Comparison of ENCODE assay signal across 27 mouse cellular contexts in genomic region chr3:131891941-131892340, GRCm38 (mm10).
DNase-seq lines count a peak whose midpoint lies in the region; ATAC-seq and TF ChIP-seq lines count a peak whose summit lies in the region.
"Had no signal": no experiment of that assay in that cellular context is flagged by ENCODE, and none has a peak within 500 bp of the region (broad histone marks: within the 10 kb centered on the region; RNA-seq: fewer than 3 reads in every experiment).

No protein-coding gene starts in this region.

- no peak overlapping the region for H3K27ac ChIP-seq in liver, postnatal 0 days (ENCODE audit: low read depth)
- no peak overlapping the region for H3K27ac ChIP-seq in kidney, embryonic 15.5 days
- H3K27ac ChIP-seq: embryonic facial prominence, embryonic 10.5 days; embryonic facial prominence, embryonic 13.5 days; forebrain, embryonic 12.5 days; forebrain, embryonic 15.5 days; heart, embryonic 15.5 days; hindbrain, embryonic 10.5 days; hindbrain, embryonic 13.5 days had no signal

- H3K9me3 ChIP-seq in liver, postnatal 0 days (ENCODE audit: low read length), result no peaks in the 10 kb centered on the region
- no peaks in the 10 kb centered on the region for H3K9me3 ChIP-seq in kidney, embryonic 15.5 days (replicated peaks)
- H3K9me3 ChIP-seq: embryonic facial prominence, embryonic 10.5 days; embryonic facial prominence, embryonic 13.5 days; forebrain, embryonic 12.5 days; forebrain, embryonic 15.5 days; heart, embryonic 12.5 days; heart, embryonic 15.5 days; hindbrain, embryonic 10.5 days; hindbrain, embryonic 13.5 days had no signal

- DNase-seq in liver, postnatal 0 days, result no peak
- DNase-seq in liver, result no peak
- no peak for DNase-seq in urinary bladder, postnatal 36 days (ENCODE audit: low spot score in 2 of 2)
- DNase-seq: adrenal gland, adult 8-10 months; adrenal gland, postnatal 25 days; cerebellum, adult 11-12 months; cerebellum, adult 8-10 months; cerebellum, postnatal 10 days; cerebellum, postnatal 36 days; embryo, embryonic 11 days; gastrocnemius, postnatal 25 days; heart, postnatal 10 days; heart, postnatal 36 days had no signal

- peak; percentile 63 for ATAC-seq in liver, postnatal 0 days
- peak; percentile 55 for ATAC-seq in granulocyte monocyte progenitor cell, adult 5-6 weeks (replicated peaks; ENCODE audit: poor library complexity, severe bottlenecking)
- peak; percentile 42; the same call in 1 of the 2 replicates for ATAC-seq in megakaryocyte progenitor cell, adult 5-6 weeks (replicated peaks; ENCODE audit: poor library complexity)
- ATAC-seq in kidney, embryonic 15.5 days (replicated peaks; ENCODE audit: low FRiP score), result no peak
- ATAC-seq: activated CD4-positive, CD25-positive, alpha-beta regulatory T cell, adult 4 months; forebrain, embryonic 15.5 days; hindbrain, embryonic 16.5 days had no signal

- no peak overlapping the region for H3K4me2 ChIP-seq in liver, postnatal 0 days (ENCODE audit: low read depth, low read length)
- H3K4me2 ChIP-seq in kidney, embryonic 15.5 days, result no peak overlapping the region
- H3K4me2 ChIP-seq: embryonic facial prominence, embryonic 13.5 days; forebrain, embryonic 12.5 days; forebrain, embryonic 15.5 days; heart, embryonic 12.5 days; heart, embryonic 15.5 days; hindbrain, embryonic 13.5 days had no signal

- TF ChIP-seq EP300 in liver, postnatal 0 days (IDR thresholded peaks at IDR 0.05; ENCODE audit: low read depth), result no peak

- no peak overlapping the region for H3K9ac ChIP-seq in liver, postnatal 0 days (replicated peaks)
- H3K9ac ChIP-seq in kidney, embryonic 15.5 days, result no peak overlapping the region
- H3K9ac ChIP-seq: embryonic facial prominence, embryonic 13.5 days; forebrain, embryonic 12.5 days; forebrain, embryonic 15.5 days; heart, embryonic 12.5 days; heart, embryonic 15.5 days; hindbrain, embryonic 13.5 days had no signal

- no peaks in the 10 kb centered on the region for H3K36me3 ChIP-seq in liver, postnatal 0 days (replicated peaks; ENCODE audit: insufficient read depth, low read length)
- no peaks in the 10 kb centered on the region for H3K36me3 ChIP-seq in kidney, embryonic 15.5 days
- H3K36me3 ChIP-seq: embryonic facial prominence, embryonic 10.5 days; embryonic facial prominence, embryonic 13.5 days; forebrain, embryonic 12.5 days; forebrain, embryonic 15.5 days; heart, embryonic 12.5 days; heart, embryonic 15.5 days; hindbrain, embryonic 10.5 days; hindbrain, embryonic 13.5 days had no signal

- no peaks in the 10 kb centered on the region for H3K27me3 ChIP-seq in liver, postnatal 0 days (ENCODE audit: insufficient read depth, low read length)
- H3K27me3 ChIP-seq in kidney, embryonic 15.5 days, result no peaks in the 10 kb centered on the region
- H3K27me3 ChIP-seq: embryonic facial prominence, embryonic 13.5 days; forebrain, embryonic 12.5 days; forebrain, embryonic 15.5 days; heart, embryonic 12.5 days; heart, embryonic 15.5 days; hindbrain, embryonic 13.5 days had no signal

- H3K4me3 ChIP-seq in liver, postnatal 0 days (ENCODE audit: low read depth, low read length), result no peak overlapping the region
- no peak overlapping the region for H3K4me3 ChIP-seq in kidney, embryonic 15.5 days (replicated peaks)
- H3K4me3 ChIP-seq: embryonic facial prominence, embryonic 10.5 days; embryonic facial prominence, embryonic 13.5 days; erythroblast, embryonic 14.5 days; forebrain, embryonic 12.5 days; forebrain, embryonic 15.5 days; heart, embryonic 12.5 days; heart, embryonic 15.5 days; hindbrain, embryonic 10.5 days; hindbrain, embryonic 13.5 days had no signal

- H3K4me1 ChIP-seq in liver, postnatal 0 days (ENCODE audit: insufficient read depth), result no peaks in the 10 kb centered on the region
- H3K4me1 ChIP-seq in kidney, embryonic 15.5 days, result no peaks in the 10 kb centered on the region
- H3K4me1 ChIP-seq: embryonic facial prominence, embryonic 13.5 days; forebrain, embryonic 12.5 days; forebrain, embryonic 15.5 days; heart, embryonic 12.5 days; heart, embryonic 15.5 days; hindbrain, embryonic 10.5 days; hindbrain, embryonic 13.5 days had no signal

- 60% methylated on average over 7 of the region's 7 CpGs for WGBS in liver, postnatal 0 days (ENCODE audit: insufficient replicate concordance)
- 87% methylated on average over 7 of the region's 7 CpGs for WGBS in kidney, embryonic 15.5 days

- no peak for TF ChIP-seq CTCF in liver, postnatal 0 days (IDR thresholded peaks at IDR 0.05; ENCODE audit: low read depth)
